Mouse (Mus musculus): ENCODE results near the gene Mbd4.

DNA sequence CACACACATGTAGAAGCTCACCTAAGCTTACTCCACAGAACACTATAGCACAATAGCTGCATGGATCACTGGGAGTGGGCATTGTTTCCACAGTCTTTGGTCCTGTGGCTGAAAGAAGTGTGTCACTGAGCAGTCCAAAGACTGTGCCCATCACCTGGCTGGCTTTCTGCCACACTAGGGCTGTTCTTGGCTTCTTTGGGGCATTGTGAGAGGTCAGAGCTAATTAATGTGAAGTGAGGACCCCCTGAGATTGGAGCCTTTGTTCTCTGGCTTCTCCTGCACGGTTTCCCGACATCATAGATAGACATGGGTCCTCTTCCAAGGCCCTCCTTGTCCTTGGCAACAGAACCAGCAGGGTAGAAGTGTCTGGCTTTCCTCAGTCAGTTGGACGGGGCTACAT lies 39.2 kb upstream of the Mbd4 start:
- TF ChIP-seq CTCF (conservative IDR thresholded peaks at IDR 0.05; ENCODE audit: insufficient read depth, insufficient read length, low read depth, low read length), result no peak
- no peak for TF ChIP-seq POLR2A (IDR thresholded peaks at IDR 0.05; ENCODE audit: low read depth, low read length)

All from kidney, adult 2 months (tissue).